Mouse (Mus musculus): Measurements from ENCODE around the gene Mlf2. TPM values are rescaled to one million over a fixed set of nuclear protein-coding genes. Genes with fewer than 3 reads are reported as not detected.

Gene Mlf2
- total RNA-seq, 1 experiment: 196 TPM

- H3K9ac ChIP-seq (ENCODE audit: insufficient read depth, low read depth, low read length, poor library complexity, severe bottlenecking): no peak overlapping the region
- H3K4me3 ChIP-seq (ENCODE audit: insufficient read depth in 1 of 2, low read depth in 1 of 2, low read length in 2 of 2, poor library complexity in 1 of 2, severe bottlenecking in 1 of 2): no peak overlapping the region
- TF ChIP-seq ZC3H11A (IDR thresholded peaks at IDR 0.05; ENCODE audit: borderline replicate concordance, low read depth, low read length) (no peak), CHD2 (IDR thresholded peaks at IDR 0.05; ENCODE audit: low read depth, low read length) (no peak), MAFK (IDR thresholded peaks at IDR 0.05; ENCODE audit: insufficient read depth, low read depth, low read length) (no peak), ZNF384 (IDR thresholded peaks at IDR 0.05; ENCODE audit: low read depth, low read length) (no peak), HCFC1 (IDR thresholded peaks at IDR 0.05; ENCODE audit: borderline replicate concordance, insufficient read depth, low read length) (no peak)
- DNase-seq (ENCODE audit: low read depth, low spot score): no peak
- H3K4me1 ChIP-seq (ENCODE audit: control insufficient read depth in 2 of 2, insufficient read depth in 2 of 2, low read length in 2 of 2, poor library complexity in 1 of 2): peaks cover 0 to 4% of the 10 kb centered on the region in 2 experiments; a peak in 1 of 4 replicates
- H3K27ac ChIP-seq (ENCODE audit: insufficient read depth, low read depth, low read length, poor library complexity, severe bottlenecking): no peak overlapping the region
- H3K36me3 ChIP-seq (ENCODE audit: control insufficient read depth, insufficient read depth, low read length, poor library complexity, severe bottlenecking): no peaks in the 10 kb centered on the region
- in situ Hi-C loops (cut with MboI; ENCODE audit: low sequenced_read_pairs in 2 of 2, unreplicated experiment in 2 of 2): no loop called here
- H3K9me3 ChIP-seq (ENCODE audit: control insufficient read depth, insufficient read depth, low read depth, low read length): no peaks in the 10 kb centered on the region
These were observed 12.3 kb downstream of the Mlf2 start for GRCm38 (mm10) chr6:124943526-124943925.

GRCm38 (mm10) chr6:124953991-124954715 is 23.0 kb downstream of the Mlf2 start:
- TF ChIP-seq MAFK (IDR thresholded peaks at IDR 0.05; ENCODE audit: insufficient read depth, low read depth, low read length) (peak; percentile 37; the same call in 1 of the 2 replicates), HCFC1 (IDR thresholded peaks at IDR 0.05; ENCODE audit: borderline replicate concordance, insufficient read depth, low read length) (no peak), ZNF384 (IDR thresholded peaks at IDR 0.05; ENCODE audit: low read depth, low read length) (no peak)
- no peak for DNase-seq (ENCODE audit: low read depth, low spot score)
- in situ Hi-C loops (cut with MboI; ENCODE audit: low sequenced_read_pairs in 2 of 2, unreplicated experiment in 2 of 2): no loop called here
- H3K27ac ChIP-seq (ENCODE audit: insufficient read depth, low read depth, low read length, poor library complexity, severe bottlenecking): peak overlapping the region; percentile 99
- peaks cover 0 to 2% of the 10 kb centered on the region in 2 experiments; a peak in 1 of 4 replicates for H3K4me1 ChIP-seq (ENCODE audit: control insufficient read depth in 2 of 2, insufficient read depth in 2 of 2, low read length in 2 of 2, poor library complexity in 1 of 2)
- peaks cover 31% of the 10 kb centered on the region for H3K36me3 ChIP-seq (ENCODE audit: control insufficient read depth, insufficient read depth, low read length, poor library complexity, severe bottlenecking)
- H3K9ac ChIP-seq (ENCODE audit: insufficient read depth, low read depth, low read length, poor library complexity, severe bottlenecking): no peak overlapping the region
- H3K4me3 ChIP-seq (ENCODE audit: insufficient read depth in 1 of 2, low read depth in 1 of 2, low read length in 2 of 2, poor library complexity in 1 of 2, severe bottlenecking in 1 of 2): no peak overlapping the region
- H3K9me3 ChIP-seq (ENCODE audit: control insufficient read depth, insufficient read depth, low read depth, low read length): peaks cover 9% of the 10 kb centered on the region

- Histone ChIP-seq H3K9me3 (ENCODE audit: control insufficient read depth, insufficient read depth, low read depth, low read length) (peaks cover 9% of the 10 kb centered on the region), H3K4me1 (ENCODE audit: control insufficient read depth in 2 of 2, insufficient read depth in 2 of 2, low read length in 2 of 2, poor library complexity in 1 of 2) (peaks cover 0 to 6% of the 10 kb centered on the region in 2 experiments; a peak in 1 of 4 replicates), H3K36me3 (ENCODE audit: control insufficient read depth, insufficient read depth, low read length, poor library complexity, severe bottlenecking) (peaks cover 40% of the 10 kb centered on the region), H3K4me3 (ENCODE audit: insufficient read depth in 1 of 2, low read depth in 1 of 2, low read length in 2 of 2, poor library complexity in 1 of 2, severe bottlenecking in 1 of 2) (no peak overlapping the region), H3K27ac (ENCODE audit: insufficient read depth, low read depth, low read length, poor library complexity, severe bottlenecking) (peak overlapping the region; percentile 99), H3K9ac (ENCODE audit: insufficient read depth, low read depth, low read length, poor library complexity, severe bottlenecking) (0 out of 2 replicates have a peak overlapping the region, but pooled peaks have one; percentile 10)
- in situ Hi-C loops (cut with MboI; ENCODE audit: low sequenced_read_pairs in 2 of 2, unreplicated experiment in 2 of 2): no loop called here
- DNase-seq (ENCODE audit: low read depth, low spot score): no peak
- TF ChIP-seq MAFK (IDR thresholded peaks at IDR 0.05; ENCODE audit: insufficient read depth, low read depth, low read length) (no peak), HCFC1 (IDR thresholded peaks at IDR 0.05; ENCODE audit: borderline replicate concordance, insufficient read depth, low read length) (no peak), CHD2 (IDR thresholded peaks at IDR 0.05; ENCODE audit: low read depth, low read length) (no peak), ZNF384 (IDR thresholded peaks at IDR 0.05; ENCODE audit: low read depth, low read length) (no peak), ZC3H11A (IDR thresholded peaks at IDR 0.05; ENCODE audit: borderline replicate concordance, low read depth, low read length) (no peak)
These were observed 24.0 kb downstream of the Mlf2 start for GRCm38 (mm10) chr6:124955212-124955611.

- in situ Hi-C loops (cut with MboI; ENCODE audit: low sequenced_read_pairs in 2 of 2, unreplicated experiment in 2 of 2): no loop called here
- peaks cover 52% of the 10 kb centered on the region for H3K36me3 ChIP-seq (ENCODE audit: control insufficient read depth, insufficient read depth, low read length, poor library complexity, severe bottlenecking)
- peaks cover 0 to 10% of the 10 kb centered on the region in 2 experiments; a peak in 1 of 4 replicates for H3K4me1 ChIP-seq (ENCODE audit: control insufficient read depth in 2 of 2, insufficient read depth in 2 of 2, low read length in 2 of 2, poor library complexity in 1 of 2)
- H3K27ac ChIP-seq (ENCODE audit: insufficient read depth, low read depth, low read length, poor library complexity, severe bottlenecking): no peak overlapping the region
- H3K9me3 ChIP-seq (ENCODE audit: control insufficient read depth, insufficient read depth, low read depth, low read length): peaks cover 4% of the 10 kb centered on the region
- no peak overlapping the region for H3K9ac ChIP-seq (ENCODE audit: insufficient read depth, low read depth, low read length, poor library complexity, severe bottlenecking)
- no peak for DNase-seq (ENCODE audit: low read depth, low spot score)
- no peak overlapping the region for H3K4me3 ChIP-seq (ENCODE audit: insufficient read depth in 1 of 2, low read depth in 1 of 2, low read length in 2 of 2, poor library complexity in 1 of 2, severe bottlenecking in 1 of 2)
- TF ChIP-seq ZC3H11A (IDR thresholded peaks at IDR 0.05; ENCODE audit: borderline replicate concordance, low read depth, low read length) (no peak), ZNF384 (IDR thresholded peaks at IDR 0.05; ENCODE audit: low read depth, low read length) (no peak), CHD2 (IDR thresholded peaks at IDR 0.05; ENCODE audit: low read depth, low read length) (no peak), HCFC1 (IDR thresholded peaks at IDR 0.05; ENCODE audit: borderline replicate concordance, insufficient read depth, low read length) (no peak), MAFK (IDR thresholded peaks at IDR 0.05; ENCODE audit: insufficient read depth, low read depth, low read length) (no peak)
These were observed 26.9 kb downstream of the Mlf2 start for GRCm38 (mm10) chr6:124958127-124958526.

Data from ES-E14 (cell line).